Mouse (Mus musculus) leukemia stem cell, adult 10-12 weeks (primary cell): Measurements from ENCODE around the gene Vmn2r94. TPM values are rescaled to one million over a fixed set of nuclear protein-coding genes. Genes with fewer than 3 reads are reported as not detected.

Source experiments
- polyA plus RNA-seq: library from polyadenylated mRNA; stranded (reverse); fragments of >175 nt; gene quantifications from 2 replicates; pipeline ENCODE4 v1.2.3, GENCODE M21; 2012; ENCODE audit warnings: low replicate concordance

Vmn2r94 gene
- not detected in 2 replicates for polyA plus RNA-seq

DNA sequence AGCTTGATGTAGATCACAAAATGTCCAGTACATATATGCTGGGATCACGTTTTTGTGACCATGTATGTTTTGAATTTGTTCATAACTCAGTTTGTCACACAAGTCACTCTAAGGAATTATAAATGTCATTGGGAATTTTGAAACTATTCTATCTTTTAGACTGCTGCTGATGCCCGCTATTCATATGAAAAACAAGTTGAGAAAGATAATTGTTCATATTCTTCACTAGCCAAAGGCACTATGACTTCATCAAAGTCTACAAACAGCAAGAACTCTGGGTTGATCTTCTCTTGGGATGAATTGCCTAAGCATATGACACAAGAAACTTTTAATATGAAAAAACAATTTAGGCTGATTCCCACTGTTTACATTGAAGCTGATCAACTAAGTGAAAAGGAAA, at the start of gene Vmn2r94:
Gene Vmn2r94, minus strand, starts transcription at position 101 of the 400 bp plus-strand sequence.

DNA sequence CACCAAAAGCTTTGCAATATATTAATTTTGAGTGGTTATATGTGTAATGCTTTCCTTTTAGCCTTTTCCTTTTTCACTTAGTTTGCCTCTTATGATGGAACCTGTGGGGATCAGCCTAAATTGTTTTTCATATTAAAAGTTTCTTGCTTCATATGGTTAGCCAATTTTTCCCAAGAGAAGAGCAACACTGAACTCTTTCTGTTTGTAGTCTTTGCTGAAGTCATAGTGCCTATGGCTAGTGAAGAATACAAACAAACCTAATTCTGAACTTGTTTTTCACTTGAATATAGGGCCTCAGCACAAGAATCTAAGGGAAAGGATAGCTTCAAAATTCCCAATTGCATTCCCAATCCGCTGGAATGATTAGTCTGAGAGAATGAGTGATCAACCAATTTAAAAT, 20.2 kb upstream of the Vmn2r94 start, which contains the start of gene Vmn2r93:
Gene Vmn2r93, plus strand, starts transcription at position 301 of the 400 bp plus-strand sequence.

Other genes starting within 250 kb of the Vmn2r94 start
- gene Vmn2r124, start 228.3 kb downstream of the Vmn2r94 start, polyA plus RNA-seq = not detected in 2 replicates
- gene Vmn2r91, start 192.7 kb downstream of the Vmn2r94 start, polyA plus RNA-seq = not detected in 2 replicates
- gene Vmn2r92, start 125.9 kb downstream of the Vmn2r94 start, polyA plus RNA-seq = 0.05 TPM in 1 of 2 replicates, not detected in the other
- gene Vmn2r93, start 20.3 kb upstream of the Vmn2r94 start, polyA plus RNA-seq = 0.11 TPM in 1 of 2 replicates, not detected in the other
- 0.01 TPM in 1 of 2 replicates, not detected in the other for gene Vmn2r95, start 146.3 kb upstream of the Vmn2r94 start, polyA plus RNA-seq